Mouse (Mus musculus) lung, embryonic 14.5 days (tissue): ENCODE data around the gene Zmiz1. TPM values are rescaled to one million over a fixed set of nuclear protein-coding genes. Genes with fewer than 3 reads are reported as not detected.

ENCODE experiments used
- ATAC-seq: fragments of 200-750 bp; cut with Nextera tagmentation; 2 replicates; pipeline ENCODE4 v1.8.0; 2017; ENCODE audit warnings: mild to moderate bottlenecking, moderate TSS enrichment, moderate library complexity; ENCODE audit not compliant: insufficient read depth
- DNase-seq: peaks from one replicate; pipeline ENCODE4 v3.0.0-alpha.2; 2015
- H3K27ac ChIP-seq: fragments of 300-500 bp; sonication (generic); 2 replicates; pipeline ENCODE4 v1.5.1; 2014; ENCODE audit warnings: low read depth, mild to moderate bottlenecking, moderate library complexity
- H3K27me3 ChIP-seq: fragments of 300-500 bp; sonication (generic); 2 replicates; pipeline ENCODE4 v1.6.1; 2014; ENCODE audit warnings: low read length, control low read depth; ENCODE audit not compliant: insufficient read depth
- H3K36me3 ChIP-seq: fragments of 300-500 bp; sonication (generic); 2 replicates; pipeline ENCODE4 v1.6.1; 2014; ENCODE audit warnings: control low read depth; ENCODE audit not compliant: insufficient read depth
- H3K4me1 ChIP-seq: fragments of 300-500 bp; sonication (generic); 2 replicates; pipeline ENCODE4 v1.6.1; 2014; ENCODE audit warnings: antibody characterized with exemption, control low read depth; ENCODE audit not compliant: insufficient read depth
- H3K4me2 ChIP-seq: fragments of 300-500 bp; sonication (generic); 2 replicates; pipeline ENCODE4 v1.6.1; 2014; ENCODE audit warnings: mild to moderate bottlenecking
- H3K4me3 ChIP-seq: fragments of 300-500 bp; sonication (generic); 2 replicates; pipeline ENCODE4 v1.5.1; 2014; ENCODE audit warnings: low read depth, low read length
- H3K9ac ChIP-seq: fragments of 300-500 bp; sonication (generic); 2 replicates; pipeline ENCODE4 v1.6.1; 2014
- H3K9me3 ChIP-seq: fragments of 300-500 bp; sonication (generic); 2 replicates; pipeline ENCODE4 v1.6.1; 2016; ENCODE audit warnings: low read depth, low read length, control low read depth
- CTCF ChIP-seq: IDR thresholded peaks from 2 replicates; pipeline ENCODE4 v1.5.1; 2016; ENCODE audit warnings: antibody characterized with exemption, low read depth
- WGBS: fragments of 180-500 bp; shearing (Covaris S2); extraction: QIAGEN DNeasy Blood & Tissue Kit; methylation state at CpG from one replicate; pipeline ENCODE4 v1.1.7; 2014; 5-methylcytosine and 5-hydroxymethylcytosine counted together
- polyA plus RNA-seq: library from polyadenylated mRNA; unstranded; fragments of >200 nt; fragmentation: Nextera tagmentation; extraction: Ambion mirVana; gene quantifications from 2 replicates; pipeline ENCODE4 v1.2.1, GENCODE M21; 2014

The Zmiz1 gene
- polyA plus RNA-seq, 1 experiment from 2014 or later: 33.5 TPM

DNA sequence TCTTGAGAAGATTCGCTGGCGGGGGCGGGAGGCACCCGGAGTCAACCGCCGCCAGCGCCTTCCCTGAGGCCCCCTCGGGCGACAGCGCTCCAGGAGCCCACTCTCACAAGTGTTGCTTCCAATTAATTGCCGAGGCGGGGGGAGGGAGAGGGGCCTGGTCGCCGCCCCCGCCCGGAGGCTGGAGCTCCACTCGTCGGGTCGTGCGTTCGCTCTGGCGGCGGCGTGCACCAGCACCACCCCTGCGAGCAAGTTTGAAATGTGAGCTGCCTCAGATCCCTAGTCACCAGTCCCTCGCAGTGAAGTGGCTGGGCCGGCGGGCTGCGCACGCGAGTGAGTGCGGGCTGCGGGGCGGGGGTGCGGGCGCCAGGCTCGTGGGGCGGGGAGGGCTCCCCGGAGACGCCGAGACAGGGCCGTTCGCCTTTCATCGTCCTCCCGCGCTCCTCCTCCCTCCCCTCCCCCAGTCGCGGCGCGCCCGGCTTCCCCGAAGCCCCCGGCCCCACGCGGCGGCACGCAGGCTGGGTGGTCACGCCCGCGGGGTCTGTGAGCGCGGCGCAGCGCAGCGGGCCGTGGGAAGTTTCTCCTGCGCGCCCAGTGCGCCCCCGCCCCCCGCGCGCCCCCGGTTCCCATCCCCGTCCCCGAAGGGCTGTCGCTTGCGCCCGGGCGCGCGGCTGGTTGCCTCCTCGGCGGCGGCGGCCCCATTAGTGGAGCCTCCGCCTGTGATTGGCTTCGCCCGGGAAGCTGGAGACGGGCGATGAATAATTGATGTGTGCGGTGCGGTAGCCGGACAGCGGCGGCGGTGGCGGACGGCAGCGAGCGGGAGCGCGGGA lies 148.4 kb downstream of the Zmiz1 start:
- TF ChIP-seq CTCF: no peak
- ATAC-seq: peak; percentile 67
- Histone ChIP-seq H3K4me3 (peak overlapping the region; percentile 71), H3K36me3 (no peaks in the 10 kb centered on the region), H3K4me2 (peak overlapping the region; percentile 99), H3K4me1 (peaks cover 49% of the 10 kb centered on the region), H3K9me3 (no peaks in the 10 kb centered on the region), H3K27me3 (no peaks in the 10 kb centered on the region), H3K9ac (peak overlapping the region; percentile 90), H3K27ac (peak overlapping the region; percentile 94)
- peak; percentile 79 for DNase-seq
- under 1% methylated on average over 89 of the region's 103 CpGs for WGBS

DNA sequence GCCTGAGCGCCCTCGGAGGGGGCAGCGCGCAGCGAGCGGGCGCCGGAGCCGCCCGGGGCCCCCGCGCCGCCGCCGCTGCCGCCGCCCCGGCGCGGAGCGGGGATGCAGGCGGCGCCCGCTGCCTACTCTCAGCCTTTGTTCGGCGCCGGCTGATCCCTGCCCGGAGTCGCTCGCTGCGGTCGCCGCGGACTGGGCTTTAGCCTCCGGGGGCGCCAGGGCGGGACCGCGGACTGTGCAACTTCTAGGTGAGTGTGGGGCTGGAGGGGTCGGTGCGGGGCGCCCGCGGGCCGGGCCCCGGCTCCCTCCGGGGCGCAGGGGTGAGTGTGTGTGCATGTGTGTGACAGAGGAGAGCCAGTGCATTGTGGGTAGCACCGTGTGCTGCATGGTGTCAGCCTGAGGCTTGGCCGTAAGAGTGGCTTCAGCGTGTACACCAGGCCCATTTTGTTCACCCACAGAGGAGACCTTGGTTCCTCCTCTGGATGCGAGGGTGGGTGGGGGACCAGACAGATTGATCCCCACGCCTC lies 149.0 kb downstream of the Zmiz1 start:
- Histone ChIP-seq H3K27ac (peak overlapping the region; percentile 94), H3K4me2 (peak overlapping the region; percentile 99), H3K9ac (peak overlapping the region; percentile 90), H3K9me3 (no peaks in the 10 kb centered on the region), H3K36me3 (no peaks in the 10 kb centered on the region), H3K4me3 (peak overlapping the region; percentile 71), H3K4me1 (peaks cover 49% of the 10 kb centered on the region), H3K27me3 (no peaks in the 10 kb centered on the region)
- TF ChIP-seq CTCF: no peak
- WGBS: under 1% methylated on average over 49 of the region's 53 CpGs
- DNase-seq: peak; percentile 72
- ATAC-seq: peak; percentile 64

DNA sequence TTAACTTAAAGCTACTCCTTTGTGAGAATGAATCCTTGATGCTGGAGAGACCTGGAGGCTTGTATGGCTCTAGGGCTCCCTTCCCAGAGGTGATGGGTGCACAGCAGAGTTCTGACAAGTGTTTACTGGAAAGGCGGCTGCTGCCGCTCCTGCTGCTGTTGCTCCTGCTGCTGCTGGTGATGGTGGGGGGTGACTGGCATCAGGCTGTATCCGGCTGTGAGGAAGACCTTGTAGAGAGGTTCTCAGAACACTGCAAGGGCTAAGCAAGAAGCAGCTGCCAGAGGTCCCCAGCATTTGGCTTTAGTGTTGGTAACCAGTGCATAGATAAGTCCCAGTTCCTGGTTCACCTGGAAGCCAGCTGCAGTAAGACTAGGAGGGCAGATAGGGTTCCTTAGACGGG lies 149.6 kb downstream of the Zmiz1 start:
- peak overlapping the region; percentile 71 for H3K4me3 ChIP-seq
- peak overlapping the region; percentile 99 for H3K4me2 ChIP-seq
- TF ChIP-seq CTCF: no peak
- WGBS: 16% methylated on average over 4 of the region's 4 CpGs
- no peaks in the 10 kb centered on the region for H3K27me3 ChIP-seq
- no peaks in the 10 kb centered on the region for H3K36me3 ChIP-seq
- H3K27ac ChIP-seq: peak overlapping the region; percentile 94
- ATAC-seq (no peak), DNase-seq (no peak)
- peak overlapping the region; percentile 90 for H3K9ac ChIP-seq
- no peaks in the 10 kb centered on the region for H3K9me3 ChIP-seq
- H3K4me1 ChIP-seq: peaks cover 48% of the 10 kb centered on the region

DNA sequence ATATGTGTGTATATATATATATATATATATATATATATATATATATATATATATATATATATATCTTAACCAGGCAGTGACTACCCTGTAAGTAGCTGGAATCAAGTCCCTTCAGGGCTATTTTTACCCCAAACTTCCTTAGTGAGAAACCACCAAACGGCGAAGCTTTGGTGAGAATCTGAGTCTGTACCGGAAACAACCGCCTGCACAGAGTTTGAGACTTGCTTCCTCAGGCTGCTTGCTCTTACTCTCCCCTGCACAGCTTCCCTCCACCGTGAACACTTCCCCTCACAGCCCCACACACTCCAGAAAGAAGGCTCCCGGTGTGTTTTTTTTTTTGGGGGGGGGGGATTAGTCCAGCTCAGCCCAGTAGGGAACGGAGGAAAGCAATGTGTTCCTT lies 150.4 kb downstream of the Zmiz1 start:
- TF ChIP-seq CTCF: no peak
- no peak overlapping the region for H3K9ac ChIP-seq
- H3K27me3 ChIP-seq: no peaks in the 10 kb centered on the region
- no peak overlapping the region for H3K4me3 ChIP-seq
- no peak for ATAC-seq
- H3K36me3 ChIP-seq: no peaks in the 10 kb centered on the region
- peak; percentile 49 for DNase-seq
- no peak overlapping the region for H3K27ac ChIP-seq
- peak overlapping the region; percentile 42 for H3K4me2 ChIP-seq
- H3K9me3 ChIP-seq: no peaks in the 10 kb centered on the region
- H3K4me1 ChIP-seq: peaks cover 47% of the 10 kb centered on the region
- 69% methylated on average over 7 of the region's 7 CpGs for WGBS

DNA sequence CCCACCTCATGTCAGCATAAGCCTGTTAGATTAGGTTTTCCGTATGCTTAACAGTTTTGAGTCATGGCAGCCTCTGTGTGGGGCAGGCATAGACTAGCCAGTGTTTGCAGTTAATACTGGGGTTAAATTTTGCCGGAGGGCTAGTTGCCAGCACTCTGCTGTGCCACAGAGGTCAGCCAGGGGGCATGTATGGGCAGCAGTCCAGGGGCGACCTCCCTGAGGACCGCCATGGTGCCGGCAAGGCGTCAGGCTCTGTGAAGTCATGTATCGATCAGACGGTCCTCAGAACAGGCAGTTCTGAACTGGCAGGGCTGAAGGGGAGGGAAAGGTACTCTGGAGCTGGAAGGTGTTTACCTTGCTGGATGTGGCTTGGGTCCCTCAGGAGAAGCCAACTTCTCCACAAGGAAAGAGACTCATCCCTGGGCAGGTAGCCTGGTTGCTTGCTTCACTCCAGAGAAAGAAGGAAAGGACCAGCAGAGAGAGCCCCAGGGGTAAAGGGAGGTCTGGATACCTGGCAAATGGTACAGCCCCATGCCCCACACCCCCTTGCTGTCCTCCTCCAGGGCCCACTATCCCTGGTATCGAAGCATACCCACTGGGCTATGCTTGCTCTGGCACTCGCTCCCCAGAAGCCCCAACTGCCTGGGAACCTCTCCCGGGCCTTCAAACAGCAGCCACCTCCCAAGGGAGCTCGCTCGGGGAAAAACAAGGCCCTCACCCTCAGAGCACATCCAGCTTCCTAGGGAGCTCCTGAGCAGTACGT lies 151.6 kb downstream of the Zmiz1 start:
- H3K4me2 ChIP-seq: peak overlapping the region; percentile 42
- no peaks in the 10 kb centered on the region for H3K9me3 ChIP-seq
- peak overlapping the region; percentile 20; the same call in 1 of the 2 replicates for H3K9ac ChIP-seq
- TF ChIP-seq CTCF: no peak
- peaks cover 47% of the 10 kb centered on the region for H3K4me1 ChIP-seq
- H3K27ac ChIP-seq: peak overlapping the region; percentile 54; the same call in 1 of the 2 replicates
- H3K27me3 ChIP-seq: no peaks in the 10 kb centered on the region
- DNase-seq (no peak), ATAC-seq (no peak)
- WGBS: 42% methylated on average over 14 of the region's 14 CpGs
- no peaks in the 10 kb centered on the region for H3K36me3 ChIP-seq
- H3K4me3 ChIP-seq: no peak overlapping the region

DNA sequence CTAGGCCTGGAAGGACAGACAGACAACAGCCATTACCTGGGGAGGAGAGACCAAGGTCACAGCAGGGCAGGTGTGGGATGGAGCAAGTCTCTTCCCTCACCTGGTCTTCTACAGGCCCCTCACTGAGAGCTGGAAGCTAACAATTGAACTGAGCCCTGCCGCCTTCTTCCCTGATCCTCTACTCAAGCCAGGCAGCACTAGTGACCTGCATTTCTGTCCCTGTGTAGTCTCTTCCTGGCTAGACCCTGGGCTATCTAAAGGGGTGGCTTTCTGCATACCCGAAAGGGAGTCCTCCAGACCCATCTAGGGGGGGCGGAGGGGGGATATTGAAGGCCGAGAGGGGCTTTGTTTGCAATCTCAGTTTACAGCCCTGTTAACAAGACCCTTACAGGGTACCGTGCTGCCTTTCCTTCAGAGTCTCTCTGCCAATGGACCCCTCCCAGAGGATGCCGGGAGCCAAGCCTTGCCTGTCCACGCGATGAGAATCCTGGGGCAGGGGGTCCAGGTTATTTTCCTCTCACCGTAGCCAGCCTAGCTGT lies 152.2 kb downstream of the Zmiz1 start:
- H3K27ac ChIP-seq: peak overlapping the region; percentile 54; the same call in 1 of the 2 replicates
- DNase-seq (no peak), ATAC-seq (no peak)
- no peaks in the 10 kb centered on the region for H3K27me3 ChIP-seq
- H3K9me3 ChIP-seq: no peaks in the 10 kb centered on the region
- no peaks in the 10 kb centered on the region for H3K36me3 ChIP-seq
- TF ChIP-seq CTCF: no peak
- no peak overlapping the region for H3K4me3 ChIP-seq
- peak overlapping the region; percentile 0; the same call in 1 of the 2 replicates for H3K9ac ChIP-seq
- peak overlapping the region; percentile 42; the same call in 1 of the 2 replicates for H3K4me2 ChIP-seq
- 39% methylated on average over 9 of the region's 9 CpGs for WGBS
- peaks cover 42% of the 10 kb centered on the region for H3K4me1 ChIP-seq
